Mouse (Mus musculus): Measurements from ENCODE around the gene Spo11. TPM values are rescaled to one million over a fixed set of nuclear protein-coding genes. Genes with fewer than 3 reads are reported as not detected.
A peak's percentile ranks its signal among the peaks of the same experiment; 100 is the strongest.

The Spo11 gene
- total RNA-seq, 2 experiments from 2014 or later: 0.41 to 0.73 TPM

GRCm38 (mm10) chr2:172950722-172951121 is 26.8 kb upstream of the Spo11 start:
- intact Hi-C loops (cut with DNase I): no loop called here
- DNase-seq (ENCODE audit: low spot score in 2 of 2): no peak

- no peak for DNase-seq (ENCODE audit: low spot score in 2 of 2)
- intact Hi-C loops (cut with DNase I): no loop called here
Measured at GRCm38 (mm10) chr2:172951976-172952375, 25.5 kb upstream of the Spo11 start.

GRCm38 (mm10) chr2:172958579-172958978 is 18.9 kb upstream of the Spo11 start:
- DNase-seq (ENCODE audit: low spot score in 2 of 2): peak in 1 of 2 experiments; percentile 8
- intact Hi-C loops (cut with DNase I): no loop called here

GRCm38 (mm10) chr2:172959006-172959768 is 18.3 kb upstream of the Spo11 start:
- intact Hi-C loops (cut with DNase I): no loop called here
- DNase-seq (ENCODE audit: low spot score in 2 of 2): peak in 1 of 2 experiments; percentile 22

GRCm38 (mm10) chr2:172960350-172960749 is 17.1 kb upstream of the Spo11 start:
- no peak for DNase-seq (ENCODE audit: low spot score in 2 of 2)
- intact Hi-C loops (cut with DNase I): no loop called here

GRCm38 (mm10) chr2:172961211-172961610 is 16.3 kb upstream of the Spo11 start:
- no peak for DNase-seq (ENCODE audit: low spot score in 2 of 2)
- intact Hi-C loops (cut with DNase I): no loop called here

GRCm38 (mm10) chr2:172965249-172965648 is 12.3 kb upstream of the Spo11 start:
- intact Hi-C loops (cut with DNase I): no loop called here
- DNase-seq (ENCODE audit: low spot score in 2 of 2): no peak

GRCm38 (mm10) chr2:172966480-172966879 is 11.0 kb upstream of the Spo11 start:
- intact Hi-C loops (cut with DNase I): no loop called here
- DNase-seq (ENCODE audit: low spot score in 2 of 2): no peak

- DNase-seq (ENCODE audit: low spot score in 2 of 2): no peak
- intact Hi-C loops (cut with DNase I): no loop called here
Measured at GRCm38 (mm10) chr2:172971865-172972264, 5.6 kb upstream of the Spo11 start.

GRCm38 (mm10) chr2:172973806-172974565 is 3.5 kb upstream of the Spo11 start:
- no peak for DNase-seq (ENCODE audit: low spot score in 2 of 2)
- intact Hi-C loops (cut with DNase I): no loop called here

- DNase-seq (ENCODE audit: low spot score in 2 of 2): no peak
- intact Hi-C loops (cut with DNase I): no loop called here
Measured at GRCm38 (mm10) chr2:172974701-172975100, 2.8 kb upstream of the Spo11 start.

GRCm38 (mm10) chr2:172975159-172975558 is 2.3 kb upstream of the Spo11 start:
- intact Hi-C loops (cut with DNase I): no loop called here
- no peak for DNase-seq (ENCODE audit: low spot score in 2 of 2)

GRCm38 (mm10) chr2:172976661-172977238 is 750 bp upstream of the Spo11 start:
- intact Hi-C loops (cut with DNase I): no loop called here
- DNase-seq (ENCODE audit: low spot score in 2 of 2): no peak

- intact Hi-C loops (cut with DNase I): no loop called here
- no peak for DNase-seq (ENCODE audit: low spot score in 2 of 2)
Measured at GRCm38 (mm10) chr2:172978131-172978633, 682 bp downstream of the Spo11 start.

GRCm38 (mm10) chr2:172979666-172980345 is 2.3 kb downstream of the Spo11 start:
- no peak for DNase-seq (ENCODE audit: low spot score in 2 of 2)
- intact Hi-C loops (cut with DNase I): no loop called here

- intact Hi-C loops (cut with DNase I): no loop called here
- peak in 1 of 2 experiments; percentile 35 for DNase-seq (ENCODE audit: low spot score in 2 of 2)
Measured at GRCm38 (mm10) chr2:172982776-172983561, 5.5 kb downstream of the Spo11 start.

GRCm38 (mm10) chr2:172990161-172990560 is 12.7 kb downstream of the Spo11 start:
- no peak for DNase-seq (ENCODE audit: low spot score in 2 of 2)
- intact Hi-C loops (cut with DNase I): no loop called here

- intact Hi-C loops (cut with DNase I): loop anchor here (1.0 to 2.0 kb wide), 2 partner anchors 165 to 517 kb away; no protein-coding TSS in a partner anchor
- peak; percentile 69 to 81 for DNase-seq (ENCODE audit: low spot score in 2 of 2)
Measured at GRCm38 (mm10) chr2:172996207-172996606, 18.7 kb downstream of the Spo11 start.

- no peak for DNase-seq (ENCODE audit: low spot score in 2 of 2)
- intact Hi-C loops (cut with DNase I): loop anchor here (2.0 kb wide), 2 partner anchors 83 to 519 kb away; no protein-coding TSS in a partner anchor
Measured at GRCm38 (mm10) chr2:172997748-172998147, 20.2 kb downstream of the Spo11 start.
